Mouse (Mus musculus): Measurements from ENCODE around the gene Pdlim7. TPM values are rescaled to one million over a fixed set of nuclear protein-coding genes. Genes with fewer than 3 reads are reported as not detected.

Pdlim7 gene
- polyA plus RNA-seq, 1 experiment from 2014 or later = 169 TPM

DNA sequence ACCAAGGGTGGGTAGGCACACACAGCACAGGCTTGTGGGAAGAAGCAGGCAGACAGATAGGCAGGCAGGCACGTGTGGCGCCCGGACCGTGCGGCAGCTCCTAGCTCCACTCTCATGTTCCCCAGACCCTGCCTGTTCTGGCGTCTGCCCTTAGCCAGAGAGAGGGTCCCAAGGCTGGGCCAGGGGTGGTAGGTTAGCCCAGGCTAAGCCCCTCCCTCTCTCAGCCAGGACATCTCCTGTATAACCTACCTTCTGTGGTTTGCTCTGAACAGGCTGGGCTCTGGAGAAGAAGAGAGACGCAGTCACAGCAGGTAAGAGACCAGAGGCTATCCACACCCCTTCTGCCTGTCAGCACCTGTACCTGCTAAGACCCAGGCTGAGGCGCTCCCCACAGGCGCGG lies 4.9 kb downstream of the Pdlim7 start:
- Histone ChIP-seq H3K9me3 (ENCODE audit: low read length) (no peaks in the 10 kb centered on the region), H3K36me3 (ENCODE audit: insufficient read depth, low read length) (peaks cover 50% of the 10 kb centered on the region), H3K27me3 (ENCODE audit: insufficient read depth, low read length) (no peaks in the 10 kb centered on the region), H3K4me1 (ENCODE audit: insufficient read depth, low read length) (peaks cover 25% of the 10 kb centered on the region), H3K27ac (ENCODE audit: low read length) (no peak overlapping the region), H3K4me3 (ENCODE audit: low read length) (no peak overlapping the region), H3K4me2 (replicated peaks; ENCODE audit: low read depth, low read length) (no peak overlapping the region), H3K9ac (replicated peaks; ENCODE audit: low read length) (no peak overlapping the region)
- ATAC-seq (ENCODE audit: low FRiP score, low TSS enrichment) = no peak
- 95% methylated on average over 10 of the region's 10 CpGs for WGBS

DNA sequence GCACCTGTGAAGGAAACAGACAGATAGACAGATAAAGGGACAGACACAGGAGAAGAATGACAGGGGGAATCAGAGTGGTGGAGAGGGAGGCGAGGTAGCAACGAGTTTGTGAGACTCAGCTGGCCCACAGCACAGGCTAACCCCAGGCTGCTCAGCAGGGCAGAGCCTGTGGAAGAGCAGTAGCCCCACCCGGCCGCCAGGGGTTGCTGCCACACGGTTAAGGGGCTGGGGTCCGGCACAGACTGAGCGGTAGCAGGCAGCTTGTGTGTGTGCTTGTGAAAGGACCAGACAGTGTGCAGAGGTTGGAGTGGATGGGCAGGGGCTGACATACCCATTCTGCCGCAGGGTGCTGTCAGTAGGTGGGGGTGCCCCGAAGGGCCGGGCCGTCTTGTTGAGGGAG lies 5.6 kb downstream of the Pdlim7 start:
- Histone ChIP-seq H3K9ac (replicated peaks; ENCODE audit: low read length) (no peak overlapping the region), H3K27ac (ENCODE audit: low read length) (no peak overlapping the region), H3K27me3 (ENCODE audit: insufficient read depth, low read length) (no peaks in the 10 kb centered on the region), H3K36me3 (ENCODE audit: insufficient read depth, low read length) (peaks cover 57% of the 10 kb centered on the region), H3K9me3 (ENCODE audit: low read length) (no peaks in the 10 kb centered on the region), H3K4me1 (ENCODE audit: insufficient read depth, low read length) (peaks cover 25% of the 10 kb centered on the region), H3K4me2 (replicated peaks; ENCODE audit: low read depth, low read length) (no peak overlapping the region), H3K4me3 (ENCODE audit: low read length) (no peak overlapping the region)
- 60% methylated on average over 11 of the region's 11 CpGs for WGBS
- ATAC-seq (ENCODE audit: low FRiP score, low TSS enrichment) = no peak

DNA sequence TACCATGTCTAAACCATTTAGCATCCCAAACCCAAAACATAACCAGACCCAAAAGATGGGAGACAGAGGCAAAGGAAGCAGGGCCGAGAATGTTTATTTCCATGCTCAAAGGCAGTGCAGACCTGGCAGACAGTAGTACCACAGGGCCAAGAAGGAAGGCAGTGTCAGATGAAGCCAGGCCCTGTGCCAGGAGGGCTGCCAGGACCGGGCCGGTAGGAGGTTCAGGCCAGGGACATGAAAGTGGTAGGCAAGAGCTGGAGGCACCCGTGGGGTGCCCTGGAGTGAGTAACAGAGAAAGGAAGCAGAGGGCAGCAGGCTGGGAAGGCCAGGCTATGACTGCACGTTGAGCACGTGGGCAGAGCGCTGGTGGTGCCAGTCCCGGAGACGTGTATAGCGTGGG lies 6.8 kb downstream of the Pdlim7 start:
- WGBS = 89% methylated on average over 10 of the region's 10 CpGs
- Histone ChIP-seq H3K9me3 (ENCODE audit: low read length) (no peaks in the 10 kb centered on the region), H3K27me3 (ENCODE audit: insufficient read depth, low read length) (no peaks in the 10 kb centered on the region), H3K9ac (replicated peaks; ENCODE audit: low read length) (no peak overlapping the region), H3K27ac (ENCODE audit: low read length) (no peak overlapping the region), H3K4me1 (ENCODE audit: insufficient read depth, low read length) (peaks cover 17% of the 10 kb centered on the region), H3K4me2 (replicated peaks; ENCODE audit: low read depth, low read length) (no peak overlapping the region), H3K4me3 (ENCODE audit: low read length) (no peak overlapping the region), H3K36me3 (ENCODE audit: insufficient read depth, low read length) (peaks cover 63% of the 10 kb centered on the region)
- no peak for ATAC-seq (ENCODE audit: low FRiP score, low TSS enrichment)

DNA sequence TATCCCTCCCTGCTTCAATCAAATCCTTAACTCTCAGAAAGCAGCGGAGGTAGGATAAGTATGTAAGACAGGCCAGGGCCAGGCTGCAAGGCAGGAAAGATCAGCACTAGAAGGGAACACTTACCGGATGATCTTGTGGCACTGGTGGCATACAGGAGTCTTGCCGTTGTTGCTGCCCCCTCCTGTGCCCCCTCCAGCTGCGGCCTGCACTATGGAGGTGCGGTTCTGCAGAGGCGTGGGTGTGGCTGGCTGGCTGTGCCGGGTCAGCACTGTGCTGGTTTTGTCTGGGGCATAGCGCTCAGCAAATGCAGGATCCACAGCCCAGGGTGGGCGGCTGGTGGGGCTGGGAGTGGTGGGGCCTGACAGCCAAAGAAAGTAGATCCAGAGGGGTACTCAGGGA lies 7.7 kb downstream of the Pdlim7 start:
- peaks cover 8% of the 10 kb centered on the region for H3K4me1 ChIP-seq (ENCODE audit: insufficient read depth, low read length)
- H3K27me3 ChIP-seq (ENCODE audit: insufficient read depth, low read length) = no peaks in the 10 kb centered on the region
- no peak overlapping the region for H3K4me2 ChIP-seq (replicated peaks; ENCODE audit: low read depth, low read length)
- peaks cover 67% of the 10 kb centered on the region for H3K36me3 ChIP-seq (ENCODE audit: insufficient read depth, low read length)
- no peak overlapping the region for H3K9ac ChIP-seq (replicated peaks; ENCODE audit: low read length)
- WGBS = 93% methylated on average over 9 of the region's 9 CpGs
- no peaks in the 10 kb centered on the region for H3K9me3 ChIP-seq (ENCODE audit: low read length)
- H3K4me3 ChIP-seq (ENCODE audit: low read length) = no peak overlapping the region
- no peak for ATAC-seq (ENCODE audit: low FRiP score, low TSS enrichment)
- H3K27ac ChIP-seq (ENCODE audit: low read length) = no peak overlapping the region

DNA sequence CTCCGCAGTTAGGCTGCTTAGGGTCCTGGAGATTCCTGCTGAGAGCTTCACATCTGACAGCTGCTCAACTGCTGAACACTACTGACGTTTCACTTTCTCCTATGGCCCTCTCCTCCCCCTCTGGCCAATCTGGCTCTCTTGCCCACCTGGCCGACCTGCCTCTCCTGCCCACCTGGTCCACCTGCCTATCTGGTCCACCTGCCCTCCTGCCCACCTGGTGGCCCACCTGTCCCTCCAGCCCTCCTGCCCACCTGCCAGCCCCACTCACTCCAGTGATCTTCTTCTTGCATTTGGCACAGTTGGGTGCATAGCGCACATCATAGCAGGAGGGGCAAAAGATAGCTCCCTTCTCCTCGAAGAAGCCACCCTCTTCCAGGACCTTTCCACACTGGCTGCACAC lies 9.1 kb downstream of the Pdlim7 start:
- Histone ChIP-seq H3K36me3 (ENCODE audit: insufficient read depth, low read length) (peaks cover 67% of the 10 kb centered on the region), H3K27me3 (ENCODE audit: insufficient read depth, low read length) (no peaks in the 10 kb centered on the region)
- WGBS = 85% methylated on average over 5 of the region's 5 CpGs

DNA sequence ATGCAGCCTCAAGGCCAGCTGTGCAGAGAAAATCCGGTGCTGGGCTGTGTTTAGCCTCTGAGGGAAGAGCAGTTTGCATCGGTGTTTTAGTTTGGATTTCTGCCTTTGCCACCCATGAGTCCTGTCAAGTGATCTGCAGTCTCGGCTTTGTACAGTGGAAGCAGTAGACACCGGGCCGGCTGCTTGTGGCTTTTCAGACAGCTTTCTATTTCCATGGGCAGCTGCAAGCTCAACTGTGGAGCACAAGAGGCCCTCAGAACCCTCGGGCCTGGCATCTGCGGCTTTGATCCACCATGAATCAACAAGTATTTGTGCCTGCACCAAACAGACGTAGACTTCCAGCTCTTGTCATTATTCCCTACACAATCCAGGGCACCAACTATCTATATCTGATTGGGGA lies 11.1 kb downstream of the Pdlim7 start:
- no peaks in the 10 kb centered on the region for H3K9me3 ChIP-seq (ENCODE audit: low read length)
- WGBS = 88% methylated on average over 8 of the region's 8 CpGs
- H3K27me3 ChIP-seq (ENCODE audit: insufficient read depth, low read length) = no peaks in the 10 kb centered on the region
- H3K27ac ChIP-seq (ENCODE audit: low read length) = no peak overlapping the region
- no peak for ATAC-seq (ENCODE audit: low FRiP score, low TSS enrichment)
- H3K4me3 ChIP-seq (ENCODE audit: low read length) = no peak overlapping the region
- no peak overlapping the region for H3K9ac ChIP-seq (replicated peaks; ENCODE audit: low read length)
- H3K4me1 ChIP-seq (ENCODE audit: insufficient read depth, low read length) = no peaks in the 10 kb centered on the region
- H3K36me3 ChIP-seq (ENCODE audit: insufficient read depth, low read length) = peaks cover 65% of the 10 kb centered on the region
- no peak overlapping the region for H3K4me2 ChIP-seq (replicated peaks; ENCODE audit: low read depth, low read length)

More for the DNA sequence above, 9.1 kb downstream of the Pdlim7 start:
- no peak for ATAC-seq (ENCODE audit: low FRiP score, low TSS enrichment)
- Histone ChIP-seq H3K9me3 (ENCODE audit: low read length) (no peaks in the 10 kb centered on the region), H3K9ac (replicated peaks; ENCODE audit: low read length) (no peak overlapping the region), H3K4me1 (ENCODE audit: insufficient read depth, low read length) (no peaks in the 10 kb centered on the region), H3K4me2 (replicated peaks; ENCODE audit: low read depth, low read length) (no peak overlapping the region), H3K4me3 (ENCODE audit: low read length) (no peak overlapping the region), H3K27ac (ENCODE audit: low read length) (no peak overlapping the region)

DNA sequence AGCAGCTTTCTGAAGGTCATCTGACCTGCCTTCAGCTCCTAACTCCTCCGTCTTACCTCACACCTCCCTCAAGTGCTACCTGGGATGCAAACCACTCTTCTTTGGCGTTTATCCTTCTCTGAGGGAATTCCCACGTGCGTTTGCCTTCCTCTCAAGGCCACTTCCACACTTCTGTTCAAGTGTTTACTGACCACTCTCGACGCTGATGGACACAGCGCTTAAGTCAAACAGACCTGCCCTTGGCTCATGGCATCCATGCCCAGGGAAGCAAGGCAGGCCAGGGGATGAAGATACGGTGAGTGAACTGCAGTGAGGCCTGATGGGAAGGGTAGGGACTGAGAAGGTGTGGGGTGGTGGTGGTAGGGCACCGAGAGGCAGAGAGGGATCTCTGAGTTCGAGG lies 12.9 kb downstream of the Pdlim7 start:
- Histone ChIP-seq H3K36me3 (ENCODE audit: insufficient read depth, low read length) (peaks cover 47% of the 10 kb centered on the region), H3K4me1 (ENCODE audit: insufficient read depth, low read length) (no peaks in the 10 kb centered on the region), H3K9me3 (ENCODE audit: low read length) (no peaks in the 10 kb centered on the region), H3K4me3 (ENCODE audit: low read length) (no peak overlapping the region), H3K9ac (replicated peaks; ENCODE audit: low read length) (no peak overlapping the region), H3K27ac (ENCODE audit: low read length) (no peak overlapping the region), H3K27me3 (ENCODE audit: insufficient read depth, low read length) (no peaks in the 10 kb centered on the region), H3K4me2 (replicated peaks; ENCODE audit: low read depth, low read length) (no peak overlapping the region)
- ATAC-seq (ENCODE audit: low FRiP score, low TSS enrichment) = no peak
- WGBS = 82% methylated on average over 10 of the region's 10 CpGs

DNA sequence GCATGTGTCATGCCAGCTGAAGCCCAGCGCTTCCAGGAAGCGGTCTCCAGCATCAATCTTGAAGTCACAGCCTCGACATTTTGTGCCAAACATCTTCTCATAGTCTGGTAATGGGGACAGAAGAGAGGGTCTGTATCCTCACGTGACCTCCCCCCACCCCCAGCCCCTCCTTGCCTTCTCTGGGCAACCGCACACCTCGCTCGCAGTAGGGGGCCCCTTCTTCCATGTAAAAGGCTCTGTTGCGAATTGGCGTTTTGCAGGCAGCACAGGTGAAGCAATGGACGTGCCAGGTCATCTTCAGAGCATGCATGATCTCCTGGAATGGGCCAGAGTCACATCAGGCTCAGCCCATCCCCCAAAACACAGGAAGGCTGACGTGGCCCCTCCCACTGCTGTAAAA lies 14.6 kb downstream of the Pdlim7 start:
- Histone ChIP-seq H3K36me3 (ENCODE audit: insufficient read depth, low read length) (peaks cover 32% of the 10 kb centered on the region), H3K27ac (ENCODE audit: low read length) (no peak overlapping the region), H3K4me2 (replicated peaks; ENCODE audit: low read depth, low read length) (no peak overlapping the region), H3K9ac (replicated peaks; ENCODE audit: low read length) (no peak overlapping the region), H3K4me1 (ENCODE audit: insufficient read depth, low read length) (0 out of 2 replicates have a peak, but pooled peaks cover 6% of the 10 kb centered on the region), H3K27me3 (ENCODE audit: insufficient read depth, low read length) (no peaks in the 10 kb centered on the region), H3K4me3 (ENCODE audit: low read length) (no peak overlapping the region), H3K9me3 (ENCODE audit: low read length) (no peaks in the 10 kb centered on the region)
- no peak for ATAC-seq (ENCODE audit: low FRiP score, low TSS enrichment)
- WGBS = 57% methylated on average over 11 of the region's 11 CpGs

DNA sequence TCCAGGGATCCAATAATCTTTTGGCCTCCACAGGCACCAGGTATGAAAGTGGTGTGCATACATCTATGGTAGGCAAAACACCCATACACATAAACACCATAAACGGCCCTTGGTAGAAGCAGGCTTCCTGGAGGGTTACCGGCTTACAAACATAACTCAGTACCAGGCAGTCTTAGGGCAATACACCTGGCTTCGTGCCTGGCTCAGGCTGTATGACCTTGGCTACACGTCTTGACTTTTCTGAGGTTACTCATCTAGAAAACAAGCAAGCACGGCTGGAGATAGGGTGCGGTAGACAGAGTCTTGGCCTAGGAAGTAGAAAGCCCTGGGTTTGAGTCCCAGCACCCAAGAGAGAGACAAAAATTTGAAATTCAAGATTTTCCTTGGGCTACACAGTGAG lies 16.8 kb downstream of the Pdlim7 start:
- ATAC-seq (ENCODE audit: low FRiP score, low TSS enrichment) = no peak
- Histone ChIP-seq H3K36me3 (ENCODE audit: insufficient read depth, low read length) (peaks cover 19% of the 10 kb centered on the region; the same call in 1 of the 2 replicates), H3K27ac (ENCODE audit: low read length) (no peak overlapping the region), H3K4me1 (ENCODE audit: insufficient read depth, low read length) (0 out of 2 replicates have a peak, but pooled peaks cover 6% of the 10 kb centered on the region), H3K27me3 (ENCODE audit: insufficient read depth, low read length) (no peaks in the 10 kb centered on the region), H3K9me3 (ENCODE audit: low read length) (no peaks in the 10 kb centered on the region), H3K9ac (replicated peaks; ENCODE audit: low read length) (no peak overlapping the region), H3K4me2 (replicated peaks; ENCODE audit: low read depth, low read length) (no peak overlapping the region), H3K4me3 (ENCODE audit: low read length) (no peak overlapping the region)
- 80% methylated on average over 6 of the region's 6 CpGs for WGBS

DNA sequence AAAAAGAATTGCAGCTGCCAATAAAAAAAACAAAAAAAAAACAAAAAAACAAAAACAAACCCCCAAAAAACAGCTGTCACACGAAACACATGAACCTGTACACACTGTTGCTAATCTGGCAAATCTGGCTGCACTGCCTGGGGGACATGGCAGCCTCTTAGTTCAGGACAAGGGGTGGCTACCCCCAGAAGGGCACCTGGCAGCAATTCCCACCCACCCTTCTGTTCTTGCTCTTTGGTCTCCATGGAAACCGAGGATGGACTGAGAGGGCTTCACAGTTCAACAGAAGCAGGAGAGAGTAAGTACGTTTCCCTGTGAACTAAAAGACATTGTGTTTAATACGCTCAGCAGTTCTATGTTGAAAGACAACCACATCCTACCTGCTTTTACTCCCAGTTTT lies 17.8 kb downstream of the Pdlim7 start:
- WGBS = 45% methylated on average over 4 of the region's 4 CpGs
- no peaks in the 10 kb centered on the region for H3K27me3 ChIP-seq (ENCODE audit: insufficient read depth, low read length)
- ATAC-seq (ENCODE audit: low FRiP score, low TSS enrichment) = no peak
- H3K4me2 ChIP-seq (replicated peaks; ENCODE audit: low read depth, low read length) = no peak overlapping the region
- H3K27ac ChIP-seq (ENCODE audit: low read length) = no peak overlapping the region
- 0 out of 2 replicates have a peak, but pooled peaks cover 6% of the 10 kb centered on the region for H3K4me1 ChIP-seq (ENCODE audit: insufficient read depth, low read length)
- peaks cover 14% of the 10 kb centered on the region; the same call in 1 of the 2 replicates for H3K36me3 ChIP-seq (ENCODE audit: insufficient read depth, low read length)
- H3K9me3 ChIP-seq (ENCODE audit: low read length) = no peaks in the 10 kb centered on the region
- no peak overlapping the region for H3K9ac ChIP-seq (replicated peaks; ENCODE audit: low read length)
- H3K4me3 ChIP-seq (ENCODE audit: low read length) = no peak overlapping the region

Measured in kidney, embryonic 16.5 days (tissue).